Mouse (Mus musculus) forebrain, embryonic 10.5 days (tissue): ENCODE data around the gene Lrrc4c. TPM values are rescaled to one million over a fixed set of nuclear protein-coding genes. Genes with fewer than 3 reads are reported as not detected.

Experiments
- DNase-seq: peaks from one replicate; pipeline ENCODE4 v3.0.0-alpha.2; 2017; ENCODE audit warnings: low spot score; ENCODE audit errors: extremely low spot score
- H3K27ac ChIP-seq: fragments of 300-500 bp; sonication (generic); 2 replicates; pipeline ENCODE4 v1.5.1; 2016; ENCODE audit warnings: mild to moderate bottlenecking
- H3K27me3 ChIP-seq: fragments of 300-500 bp; sonication (generic); 2 replicates; pipeline ENCODE4 v1.6.1; 2016; ENCODE audit warnings: mild to moderate bottlenecking; ENCODE audit not compliant: poor library complexity, severe bottlenecking
- H3K36me3 ChIP-seq: fragments of 300-500 bp; sonication (generic); replicated peaks from 2 replicates; pipeline ENCODE4 v1.6.1; 2016; ENCODE audit warnings: mild to moderate bottlenecking, moderate library complexity
- H3K4me1 ChIP-seq: fragments of 300-500 bp; sonication (generic); 2 replicates; pipeline ENCODE4 v1.6.1; 2016
- H3K4me3 ChIP-seq: fragments of 300-500 bp; sonication (generic); 2 replicates; pipeline ENCODE4 v1.5.1; 2016; ENCODE audit warnings: mild to moderate bottlenecking, moderate library complexity
- H3K9me3 ChIP-seq: fragments of 300-500 bp; sonication (generic); 2 replicates; pipeline ENCODE4 v1.6.1; 2016; ENCODE audit warnings: mild to moderate bottlenecking, moderate library complexity
- WGBS: fragments of 180-500 bp; shearing (Covaris S2); methylation state at CpG from one replicate; pipeline ENCODE4 v1.1.7; 2016; 5-methylcytosine and 5-hydroxymethylcytosine counted together
- polyA plus RNA-seq: library from polyadenylated mRNA; unstranded; fragments of >200 nt; fragmentation: Nextera tagmentation; extraction: Ambion mirVana; gene quantifications from 2 replicates; pipeline ENCODE4 v1.2.1, GENCODE M21; 2016

Gene Lrrc4c
- polyA plus RNA-seq, 1 experiment from 2014 or later, result 5.0 TPM

- Histone ChIP-seq H3K4me3 (no peak overlapping the region), H3K4me1 (peaks cover 9% of the 10 kb centered on the region), H3K36me3 (no peaks in the 10 kb centered on the region), H3K27ac (no peak overlapping the region), H3K9me3 (no peaks in the 10 kb centered on the region), H3K27me3 (no peaks in the 10 kb centered on the region)
- no peak for DNase-seq
- 75% methylated on average over 4 of the region's 4 CpGs for WGBS
These were observed 879.1 kb downstream of the Lrrc4c start for GRCm38 (mm10) chr2:97196968-97197606.

DNA sequence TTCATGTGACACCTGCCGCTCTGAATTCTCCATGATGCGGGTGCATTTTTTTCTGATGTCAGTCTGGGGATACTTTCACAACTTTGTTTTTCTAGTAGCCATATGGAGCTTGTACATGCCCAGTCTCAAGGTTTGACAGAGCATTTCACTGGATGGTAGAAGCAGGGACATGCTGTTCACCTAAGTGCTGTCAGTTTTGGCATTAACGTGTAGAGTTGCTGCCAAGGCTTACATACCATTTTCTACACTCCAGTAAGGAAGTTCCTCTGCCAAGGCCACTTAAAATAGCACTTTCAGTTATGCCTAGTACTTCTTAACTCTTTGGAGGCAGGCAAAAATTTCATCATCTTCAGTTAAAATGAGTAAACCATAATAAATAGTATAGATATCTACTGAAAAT lies 915.0 kb downstream of the Lrrc4c start:
- Histone ChIP-seq H3K4me3 (no peak overlapping the region), H3K27ac (no peak overlapping the region), H3K27me3 (no peaks in the 10 kb centered on the region), H3K4me1 (no peaks in the 10 kb centered on the region), H3K9me3 (no peaks in the 10 kb centered on the region), H3K36me3 (no peaks in the 10 kb centered on the region)
- WGBS, result 94% methylated on average over 3 of the region's 3 CpGs
- DNase-seq, result no peak

GRCm38 (mm10) chr2:97234074-97234473 lies 916.1 kb downstream of the Lrrc4c start:
- Histone ChIP-seq H3K27me3 (no peaks in the 10 kb centered on the region), H3K4me3 (no peak overlapping the region), H3K4me1 (no peaks in the 10 kb centered on the region), H3K36me3 (no peaks in the 10 kb centered on the region), H3K9me3 (no peaks in the 10 kb centered on the region), H3K27ac (no peak overlapping the region)
- 95% methylated on average over 1 of the region's 1 CpGs for WGBS
- no peak for DNase-seq

- WGBS, result 66% methylated on average over 2 of the region's 2 CpGs
- H3K27ac ChIP-seq, result no peak overlapping the region
- H3K4me1 ChIP-seq, result no peaks in the 10 kb centered on the region
- no peaks in the 10 kb centered on the region for H3K9me3 ChIP-seq
- H3K4me3 ChIP-seq, result no peak overlapping the region
- no peaks in the 10 kb centered on the region for H3K27me3 ChIP-seq
- no peak for DNase-seq
- H3K36me3 ChIP-seq, result no peaks in the 10 kb centered on the region
These were observed 956.7 kb downstream of the Lrrc4c start for GRCm38 (mm10) chr2:97274651-97275050.

- no peaks in the 10 kb centered on the region for H3K36me3 ChIP-seq
- no peak for DNase-seq
- no peaks in the 10 kb centered on the region for H3K4me1 ChIP-seq
- H3K27me3 ChIP-seq, result no peaks in the 10 kb centered on the region
- H3K4me3 ChIP-seq, result no peak overlapping the region
- no peak overlapping the region for H3K27ac ChIP-seq
- no peaks in the 10 kb centered on the region for H3K9me3 ChIP-seq
These were observed 967.0 kb downstream of the Lrrc4c start for GRCm38 (mm10) chr2:97284986-97285385.

DNA sequence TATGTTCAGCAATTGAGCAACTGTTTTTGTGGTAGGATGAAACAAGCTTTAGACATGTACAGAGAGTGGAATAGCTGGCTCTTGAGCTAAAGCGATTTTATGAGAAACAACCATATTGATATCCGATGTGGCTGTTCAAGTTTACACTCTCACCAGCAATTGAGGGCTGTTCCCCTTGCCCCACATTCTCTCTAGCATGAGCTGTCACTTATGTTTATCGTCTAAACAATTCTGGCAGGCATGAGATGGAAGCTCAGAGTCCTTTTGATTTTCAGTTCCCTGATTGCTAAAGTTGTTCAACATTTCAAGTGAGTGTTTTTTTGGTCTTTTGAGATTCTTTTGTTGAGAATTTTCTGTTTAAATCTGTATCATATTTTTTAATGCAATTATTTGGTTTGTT lies 976.2 kb downstream of the Lrrc4c start:
- no peak for DNase-seq
- 87% methylated on average over 3 of the region's 3 CpGs for WGBS
- Histone ChIP-seq H3K27me3 (no peaks in the 10 kb centered on the region), H3K27ac (no peak overlapping the region), H3K36me3 (no peaks in the 10 kb centered on the region), H3K4me3 (no peak overlapping the region), H3K9me3 (no peaks in the 10 kb centered on the region), H3K4me1 (no peaks in the 10 kb centered on the region)

DNA sequence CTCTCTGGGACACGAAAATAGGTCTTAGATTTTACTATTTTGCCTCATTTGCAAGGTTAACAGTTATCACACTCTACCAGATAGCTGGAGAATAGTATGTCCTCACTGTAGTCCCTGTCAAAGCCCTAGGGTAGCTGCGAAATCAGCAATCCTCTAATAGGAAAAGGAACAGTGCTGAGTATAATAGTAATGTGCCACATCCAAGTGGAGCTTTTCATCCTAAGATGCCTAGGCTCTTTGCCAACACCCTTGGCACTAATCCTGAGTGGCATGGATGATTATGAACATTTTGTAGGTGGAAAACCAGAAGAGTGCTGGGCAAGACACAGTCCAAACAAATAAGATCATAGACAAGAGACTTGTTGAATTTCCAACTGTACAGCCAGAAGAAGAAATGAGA lies 981.7 kb downstream of the Lrrc4c start:
- WGBS, result 82% methylated on average over 2 of the region's 2 CpGs
- Histone ChIP-seq H3K36me3 (no peaks in the 10 kb centered on the region), H3K4me3 (no peak overlapping the region), H3K4me1 (no peaks in the 10 kb centered on the region), H3K9me3 (no peaks in the 10 kb centered on the region), H3K27me3 (no peaks in the 10 kb centered on the region), H3K27ac (no peak overlapping the region)
- no peak for DNase-seq

DNA sequence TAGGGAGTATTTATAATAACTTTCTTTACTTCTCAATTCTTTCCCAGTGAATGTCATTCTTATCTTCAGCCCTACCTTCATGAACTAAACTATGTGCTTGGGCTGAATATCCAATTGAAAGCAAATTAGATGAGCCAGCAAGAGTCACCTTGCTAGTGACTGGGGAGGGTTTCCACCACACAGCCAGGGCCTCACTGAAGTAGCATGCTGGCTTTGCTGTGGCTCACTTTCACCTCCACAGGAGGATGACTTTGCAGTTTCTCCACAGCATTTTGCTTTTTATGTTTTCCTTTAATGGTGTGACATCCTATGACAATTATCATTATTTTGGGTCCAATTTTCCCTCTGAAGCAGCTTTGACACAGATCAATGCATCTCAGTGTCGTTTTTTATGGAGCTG lies 1000.0 kb downstream of the Lrrc4c start:
- WGBS, result 80% methylated on average over 1 of the region's 1 CpGs
- Histone ChIP-seq H3K4me3 (no peak overlapping the region), H3K36me3 (no peaks in the 10 kb centered on the region), H3K27ac (no peak overlapping the region), H3K9me3 (no peaks in the 10 kb centered on the region), H3K4me1 (no peaks in the 10 kb centered on the region), H3K27me3 (no peaks in the 10 kb centered on the region)
- DNase-seq, result no peak

DNA sequence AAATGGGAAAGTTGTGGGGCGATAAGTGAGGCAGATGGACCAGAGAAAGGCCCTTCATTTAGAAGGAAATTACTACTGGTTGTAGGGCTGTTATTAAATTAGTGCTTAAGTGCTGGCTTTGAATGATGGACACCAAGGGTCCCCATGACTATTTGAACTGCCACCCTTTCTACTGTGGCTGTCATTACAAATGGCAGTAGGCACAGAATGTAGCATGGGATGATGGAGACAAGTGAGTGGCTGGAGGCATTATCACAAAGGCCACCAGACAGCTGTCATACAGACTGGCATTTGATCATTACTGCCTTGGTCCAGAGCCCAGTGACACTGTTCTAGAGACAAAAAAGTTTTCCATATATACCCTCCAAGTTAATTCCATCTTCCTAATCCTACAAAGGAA lies 1000.6 kb downstream of the Lrrc4c start:
- H3K4me1 ChIP-seq, result no peaks in the 10 kb centered on the region

DNA sequence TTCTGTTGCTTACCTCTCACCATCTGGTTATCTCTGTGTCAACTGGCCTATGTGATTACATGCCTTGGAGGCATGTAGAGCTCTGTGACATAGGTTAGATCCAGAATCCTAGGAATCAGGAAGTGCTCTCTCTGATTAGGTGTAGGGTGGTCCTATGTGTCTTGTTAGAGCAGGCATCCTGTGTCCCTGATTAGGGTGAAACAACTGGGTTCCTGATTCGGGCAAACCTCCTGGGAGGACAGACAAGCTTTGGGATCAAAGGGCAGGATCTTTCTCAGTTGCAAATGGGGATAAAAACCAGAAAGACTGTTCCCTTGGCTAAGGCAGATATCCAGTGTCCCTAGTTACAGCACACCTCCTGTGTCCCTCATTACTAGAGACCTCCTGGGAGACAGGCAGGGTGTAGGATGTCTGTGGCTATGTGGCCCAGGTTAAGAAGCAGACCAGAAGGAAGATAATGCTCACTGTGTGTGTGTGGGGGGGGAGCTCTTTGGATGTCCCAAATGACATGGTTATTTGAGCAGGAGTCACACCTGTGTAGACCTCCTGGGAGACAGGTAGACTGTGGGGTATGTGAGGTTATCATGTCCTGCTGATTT lies 1014.2 kb downstream of the Lrrc4c start:
- H3K27me3 ChIP-seq, result no peaks in the 10 kb centered on the region
- no peak overlapping the region for H3K27ac ChIP-seq
- no peaks in the 10 kb centered on the region for H3K9me3 ChIP-seq
- 52% methylated on average over 1 of the region's 1 CpGs for WGBS
- H3K36me3 ChIP-seq, result no peaks in the 10 kb centered on the region
- H3K4me3 ChIP-seq, result no peak overlapping the region
- no peak for DNase-seq
- no peaks in the 10 kb centered on the region for H3K4me1 ChIP-seq

More for the DNA sequence above, 1000.6 kb downstream of the Lrrc4c start:
- H3K9me3 ChIP-seq, result no peaks in the 10 kb centered on the region
- H3K27ac ChIP-seq, result no peak overlapping the region
- WGBS, result 88% methylated on average over 1 of the region's 1 CpGs
- no peaks in the 10 kb centered on the region for H3K36me3 ChIP-seq
- no peak for DNase-seq
- no peak overlapping the region for H3K4me3 ChIP-seq
- no peaks in the 10 kb centered on the region for H3K27me3 ChIP-seq

DNA sequence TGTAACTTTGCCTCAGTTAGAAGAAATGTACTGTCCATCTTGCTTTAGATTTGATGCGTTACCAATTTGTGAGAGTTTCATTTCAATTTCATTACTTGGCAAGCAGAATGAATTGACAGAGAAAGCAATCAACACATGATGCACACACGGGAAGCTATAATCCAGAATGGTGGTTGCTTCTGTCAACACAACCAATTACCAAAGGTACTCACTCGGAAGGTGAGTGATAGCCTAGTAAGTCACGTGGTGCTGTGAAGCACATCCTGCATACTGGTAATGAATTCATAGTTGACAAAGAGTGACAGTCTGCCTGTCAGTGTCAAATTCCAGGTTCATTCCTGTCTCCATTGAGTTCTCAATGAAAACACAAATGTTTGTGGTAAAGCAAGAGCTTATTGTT lies 1021.7 kb downstream of the Lrrc4c start:
- no peaks in the 10 kb centered on the region for H3K36me3 ChIP-seq
- no peaks in the 10 kb centered on the region for H3K9me3 ChIP-seq
- 86% methylated on average over 4 of the region's 4 CpGs for WGBS
- H3K27me3 ChIP-seq, result no peaks in the 10 kb centered on the region
- no peak overlapping the region for H3K27ac ChIP-seq
- H3K4me1 ChIP-seq, result no peaks in the 10 kb centered on the region
- no peak overlapping the region for H3K4me3 ChIP-seq
- no peak for DNase-seq

DNA sequence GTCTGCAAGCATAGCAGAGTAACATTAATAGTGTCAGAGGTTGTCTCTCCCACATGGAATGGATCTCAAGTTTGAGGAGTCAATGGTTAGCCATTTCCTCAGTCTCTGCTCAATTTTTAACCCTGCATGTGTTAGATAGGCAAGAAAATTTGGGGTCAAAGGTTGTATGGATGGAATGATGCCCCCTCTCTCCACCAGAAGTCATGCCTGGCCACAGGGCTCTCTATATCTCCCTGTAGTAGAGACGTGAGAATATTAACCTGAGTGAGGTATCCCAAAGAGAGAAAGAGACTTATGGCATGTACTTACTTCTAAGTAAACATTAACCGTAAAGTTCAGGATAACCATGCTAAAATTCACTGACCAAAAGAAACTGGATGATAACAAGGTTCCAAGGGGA lies 1043.3 kb downstream of the Lrrc4c start:
- Histone ChIP-seq H3K4me3 (no peak overlapping the region), H3K27ac (no peak overlapping the region), H3K4me1 (no peaks in the 10 kb centered on the region), H3K36me3 (no peaks in the 10 kb centered on the region), H3K27me3 (no peaks in the 10 kb centered on the region), H3K9me3 (no peaks in the 10 kb centered on the region)
- 93% methylated on average over 2 of the region's 2 CpGs for WGBS
- no peak for DNase-seq

DNA sequence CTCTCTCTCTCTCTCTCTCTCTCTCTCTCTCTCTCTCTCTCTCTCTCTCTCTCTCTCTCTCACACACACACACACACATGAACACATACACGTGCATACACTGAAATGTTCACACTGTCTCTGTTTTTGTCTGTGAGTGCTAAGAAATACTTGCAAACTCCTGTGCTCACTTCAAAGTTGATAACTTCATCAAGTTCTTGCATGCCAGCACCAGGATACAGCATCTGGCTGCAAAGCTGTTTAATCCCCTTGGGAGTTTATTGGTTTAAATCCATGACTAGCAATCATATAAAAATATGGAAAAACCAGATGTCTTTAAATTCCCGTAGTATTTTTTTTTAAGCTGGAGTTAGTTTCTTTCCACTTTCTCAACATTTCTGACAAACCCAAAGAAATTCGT lies 1052.0 kb downstream of the Lrrc4c start:
- Histone ChIP-seq H3K27ac (no peak overlapping the region), H3K4me3 (no peak overlapping the region), H3K27me3 (no peaks in the 10 kb centered on the region), H3K36me3 (no peaks in the 10 kb centered on the region), H3K9me3 (no peaks in the 10 kb centered on the region), H3K4me1 (no peaks in the 10 kb centered on the region)
- no peak for DNase-seq
- WGBS, result 82% methylated on average over 3 of the region's 3 CpGs

- 65% methylated on average over 3 of the region's 3 CpGs for WGBS
- no peak overlapping the region for H3K4me3 ChIP-seq
These were observed 1073.5 kb downstream of the Lrrc4c start for GRCm38 (mm10) chr2:97391437-97391836.

More at GRCm38 (mm10) chr2:97391437-97391836, 1073.5 kb downstream of the Lrrc4c start:
- no peaks in the 10 kb centered on the region for H3K4me1 ChIP-seq
- H3K36me3 ChIP-seq, result no peaks in the 10 kb centered on the region
- no peak for DNase-seq
- H3K27me3 ChIP-seq, result no peaks in the 10 kb centered on the region
- no peak overlapping the region for H3K27ac ChIP-seq
- no peaks in the 10 kb centered on the region for H3K9me3 ChIP-seq
